Mouse (Mus musculus): ENCODE measurements around the gene Ankrd11. TPM values are rescaled to one million over a fixed set of nuclear protein-coding genes. Genes with fewer than 3 reads are reported as not detected.
A peak's percentile ranks its signal among the peaks of the same experiment; 100 is the strongest.

Gene Ankrd11
- polyA plus RNA-seq, 1 experiment from 2014 or later, result 46.2 TPM

GRCm38 (mm10) chr8:122880302-122880701, 161.8 kb downstream of the Ankrd11 start:
- Histone ChIP-seq H3K4me1 (ENCODE audit: control insufficient read depth, insufficient read depth, low read length) (no peaks in the 10 kb centered on the region), H3K36me3 (ENCODE audit: control insufficient read depth, insufficient read depth, low read length) (peaks cover 36% of the 10 kb centered on the region), H3K9me3 (ENCODE audit: control insufficient read depth, low read length) (no peaks in the 10 kb centered on the region), H3K4me3 (replicated peaks; ENCODE audit: low read depth, low read length) (no peak overlapping the region), H3K27me3 (ENCODE audit: control insufficient read depth, insufficient read depth, low read length) (no peaks in the 10 kb centered on the region), H3K4me2 (ENCODE audit: low read length) (no peak overlapping the region), H3K9ac (replicated peaks; ENCODE audit: low read length) (no peak overlapping the region), H3K27ac (replicated peaks; ENCODE audit: low read depth, low read length) (no peak overlapping the region)
- WGBS, result 77% methylated on average over 3 of the region's 3 CpGs
- no peak for DNase-seq
- ATAC-seq (ENCODE audit: low FRiP score, low TSS enrichment), result no peak

- no peaks in the 10 kb centered on the region for H3K4me1 ChIP-seq (ENCODE audit: control insufficient read depth, insufficient read depth, low read length)
- no peak for DNase-seq
- ATAC-seq (ENCODE audit: low FRiP score, low TSS enrichment), result no peak
- H3K9ac ChIP-seq (replicated peaks; ENCODE audit: low read length), result no peak overlapping the region
- H3K9me3 ChIP-seq (ENCODE audit: control insufficient read depth, low read length), result no peaks in the 10 kb centered on the region
- WGBS, result 91% methylated on average over 3 of the region's 3 CpGs
- H3K36me3 ChIP-seq (ENCODE audit: control insufficient read depth, insufficient read depth, low read length), result peaks cover 17% of the 10 kb centered on the region
- H3K27ac ChIP-seq (replicated peaks; ENCODE audit: low read depth, low read length), result no peak overlapping the region
- no peaks in the 10 kb centered on the region for H3K27me3 ChIP-seq (ENCODE audit: control insufficient read depth, insufficient read depth, low read length)
- H3K4me2 ChIP-seq (ENCODE audit: low read length), result no peak overlapping the region
- H3K4me3 ChIP-seq (replicated peaks; ENCODE audit: low read depth, low read length), result no peak overlapping the region
Observed at GRCm38 (mm10) chr8:122878231-122878630, 163.8 kb downstream of the Ankrd11 start.

GRCm38 (mm10) chr8:122875186-122875585, 166.9 kb downstream of the Ankrd11 start:
- DNase-seq (no peak), ATAC-seq (ENCODE audit: low FRiP score, low TSS enrichment) (no peak)
- no peak overlapping the region for H3K4me2 ChIP-seq (ENCODE audit: low read length)
- no peaks in the 10 kb centered on the region for H3K27me3 ChIP-seq (ENCODE audit: control insufficient read depth, insufficient read depth, low read length)
- H3K4me1 ChIP-seq (ENCODE audit: control insufficient read depth, insufficient read depth, low read length), result no peaks in the 10 kb centered on the region
- no peak overlapping the region for H3K27ac ChIP-seq (replicated peaks; ENCODE audit: low read depth, low read length)
- no peak overlapping the region for H3K4me3 ChIP-seq (replicated peaks; ENCODE audit: low read depth, low read length)
- WGBS, result 79% methylated on average over 5 of the region's 5 CpGs
- no peaks in the 10 kb centered on the region for H3K9me3 ChIP-seq (ENCODE audit: control insufficient read depth, low read length)
- no peak overlapping the region for H3K9ac ChIP-seq (replicated peaks; ENCODE audit: low read length)
- H3K36me3 ChIP-seq (ENCODE audit: control insufficient read depth, insufficient read depth, low read length), result no peaks in the 10 kb centered on the region

- H3K4me2 ChIP-seq (ENCODE audit: low read length), result no peak overlapping the region
- no peaks in the 10 kb centered on the region for H3K9me3 ChIP-seq (ENCODE audit: control insufficient read depth, low read length)
- no peaks in the 10 kb centered on the region for H3K27me3 ChIP-seq (ENCODE audit: control insufficient read depth, insufficient read depth, low read length)
- H3K9ac ChIP-seq (replicated peaks; ENCODE audit: low read length), result no peak overlapping the region
- no peak overlapping the region for H3K27ac ChIP-seq (replicated peaks; ENCODE audit: low read depth, low read length)
- ATAC-seq (ENCODE audit: low FRiP score, low TSS enrichment) (no peak), DNase-seq (no peak)
- H3K4me3 ChIP-seq (replicated peaks; ENCODE audit: low read depth, low read length), result no peak overlapping the region
- 58% methylated on average over 6 of the region's 6 CpGs for WGBS
- no peaks in the 10 kb centered on the region for H3K4me1 ChIP-seq (ENCODE audit: control insufficient read depth, insufficient read depth, low read length)
- H3K36me3 ChIP-seq (ENCODE audit: control insufficient read depth, insufficient read depth, low read length), result no peaks in the 10 kb centered on the region
Observed at GRCm38 (mm10) chr8:122873171-122873570, 168.9 kb downstream of the Ankrd11 start.

- no peak for ATAC-seq (ENCODE audit: low FRiP score, low TSS enrichment)
- Histone ChIP-seq H3K4me2 (ENCODE audit: low read length) (no peak overlapping the region), H3K27me3 (ENCODE audit: control insufficient read depth, insufficient read depth, low read length) (no peaks in the 10 kb centered on the region), H3K4me1 (ENCODE audit: control insufficient read depth, insufficient read depth, low read length) (no peaks in the 10 kb centered on the region), H3K27ac (replicated peaks; ENCODE audit: low read depth, low read length) (no peak overlapping the region), H3K9me3 (ENCODE audit: control insufficient read depth, low read length) (0 out of 2 replicates have a peak, but pooled peaks cover under 1% of the 10 kb centered on the region), H3K9ac (replicated peaks; ENCODE audit: low read length) (no peak overlapping the region), H3K36me3 (ENCODE audit: control insufficient read depth, insufficient read depth, low read length) (no peaks in the 10 kb centered on the region), H3K4me3 (replicated peaks; ENCODE audit: low read depth, low read length) (no peak overlapping the region)
- WGBS, result 64% methylated on average over 9 of the region's 9 CpGs
- no peak for DNase-seq
Observed at GRCm38 (mm10) chr8:122871663-122872062, 170.4 kb downstream of the Ankrd11 start.

GRCm38 (mm10) chr8:122870377-122870863, 171.7 kb downstream of the Ankrd11 start:
- H3K9me3 ChIP-seq (ENCODE audit: control insufficient read depth, low read length), result peaks cover 3% of the 10 kb centered on the region; the same call in 1 of the 2 replicates
- H3K36me3 ChIP-seq (ENCODE audit: control insufficient read depth, insufficient read depth, low read length), result no peaks in the 10 kb centered on the region
- no peak overlapping the region for H3K9ac ChIP-seq (replicated peaks; ENCODE audit: low read length)
- H3K4me3 ChIP-seq (replicated peaks; ENCODE audit: low read depth, low read length), result no peak overlapping the region
- no peaks in the 10 kb centered on the region for H3K4me1 ChIP-seq (ENCODE audit: control insufficient read depth, insufficient read depth, low read length)
- DNase-seq, result no peak
- WGBS, result 15% methylated on average over 31 of the region's 31 CpGs
- no peak overlapping the region for H3K4me2 ChIP-seq (ENCODE audit: low read length)
- no peak overlapping the region for H3K27ac ChIP-seq (replicated peaks; ENCODE audit: low read depth, low read length)
- H3K27me3 ChIP-seq (ENCODE audit: control insufficient read depth, insufficient read depth, low read length), result no peaks in the 10 kb centered on the region
- ATAC-seq (ENCODE audit: low FRiP score, low TSS enrichment), result no peak

- Histone ChIP-seq H3K9me3 (ENCODE audit: control insufficient read depth, low read length) (peaks cover 12% of the 10 kb centered on the region; the same call in 1 of the 2 replicates), H3K27ac (replicated peaks; ENCODE audit: low read depth, low read length) (no peak overlapping the region), H3K4me1 (ENCODE audit: control insufficient read depth, insufficient read depth, low read length) (no peaks in the 10 kb centered on the region), H3K27me3 (ENCODE audit: control insufficient read depth, insufficient read depth, low read length) (no peaks in the 10 kb centered on the region), H3K9ac (replicated peaks; ENCODE audit: low read length) (no peak overlapping the region), H3K4me2 (ENCODE audit: low read length) (no peak overlapping the region), H3K4me3 (replicated peaks; ENCODE audit: low read depth, low read length) (no peak overlapping the region), H3K36me3 (ENCODE audit: control insufficient read depth, insufficient read depth, low read length) (no peaks in the 10 kb centered on the region)
- DNase-seq, result no peak
- no peak for ATAC-seq (ENCODE audit: low FRiP score, low TSS enrichment)
- 88% methylated on average over 6 of the region's 6 CpGs for WGBS
Observed at GRCm38 (mm10) chr8:122867982-122868381, 174.1 kb downstream of the Ankrd11 start.

GRCm38 (mm10) chr8:122866231-122866630, 175.8 kb downstream of the Ankrd11 start:
- Histone ChIP-seq H3K9me3 (ENCODE audit: control insufficient read depth, low read length) (peaks cover 12% of the 10 kb centered on the region; the same call in 1 of the 2 replicates), H3K4me2 (ENCODE audit: low read length) (no peak overlapping the region), H3K27me3 (ENCODE audit: control insufficient read depth, insufficient read depth, low read length) (no peaks in the 10 kb centered on the region), H3K9ac (replicated peaks; ENCODE audit: low read length) (no peak overlapping the region), H3K4me1 (ENCODE audit: control insufficient read depth, insufficient read depth, low read length) (no peaks in the 10 kb centered on the region), H3K27ac (replicated peaks; ENCODE audit: low read depth, low read length) (no peak overlapping the region), H3K4me3 (replicated peaks; ENCODE audit: low read depth, low read length) (no peak overlapping the region), H3K36me3 (ENCODE audit: control insufficient read depth, insufficient read depth, low read length) (no peaks in the 10 kb centered on the region)
- ATAC-seq (ENCODE audit: low FRiP score, low TSS enrichment), result no peak
- DNase-seq, result no peak
- WGBS, result 90% methylated on average over 8 of the region's 8 CpGs

GRCm38 (mm10) chr8:122865441-122865840, 176.6 kb downstream of the Ankrd11 start:
- Histone ChIP-seq H3K27ac (replicated peaks; ENCODE audit: low read depth, low read length) (no peak overlapping the region), H3K9me3 (ENCODE audit: control insufficient read depth, low read length) (peaks cover 12% of the 10 kb centered on the region; the same call in 1 of the 2 replicates), H3K4me3 (replicated peaks; ENCODE audit: low read depth, low read length) (0 out of 2 replicates have a peak overlapping the region, but pooled peaks have one; percentile 23), H3K4me2 (ENCODE audit: low read length) (peak overlapping the region; percentile 46), H3K9ac (replicated peaks; ENCODE audit: low read length) (no peak overlapping the region), H3K27me3 (ENCODE audit: control insufficient read depth, insufficient read depth, low read length) (no peaks in the 10 kb centered on the region), H3K4me1 (ENCODE audit: control insufficient read depth, insufficient read depth, low read length) (no peaks in the 10 kb centered on the region), H3K36me3 (ENCODE audit: control insufficient read depth, insufficient read depth, low read length) (no peaks in the 10 kb centered on the region)
- no peak for ATAC-seq (ENCODE audit: low FRiP score, low TSS enrichment)
- 57% methylated on average over 10 of the region's 10 CpGs for WGBS
- DNase-seq, result peak; percentile 56
